Mouse (Mus musculus) G1E (cell line): Measurements from ENCODE around the gene Gm9821.

Source experiments
- CTCF ChIP-seq: IDR thresholded peaks from 2 replicates; pipeline ENCODE4 v1.5.1; 2012; ENCODE audit warnings: low read depth, low read length, inconsistent platforms, mixed read lengths
- GATA1 ChIP-seq: IDR thresholded peaks from 2 replicates; pipeline ENCODE4 v1.6.1; 2012; ENCODE audit warnings: borderline replicate concordance, low read length, inconsistent platforms, mixed read lengths
- GATA2 ChIP-seq: IDR thresholded peaks from 2 replicates; pipeline ENCODE4 v1.6.1; 2012; ENCODE audit warnings: low read depth, low read length, inconsistent platforms, borderline replicate concordance
- POLR2AphosphoS5 ChIP-seq: IDR thresholded peaks from 2 replicates; pipeline ENCODE4 v1.6.1; 2012; ENCODE audit warnings: low read depth, low read length, inconsistent platforms; ENCODE audit not compliant: insufficient replicate concordance
- TAL1 ChIP-seq: conservative IDR thresholded peaks from 2 replicates; pipeline ENCODE4 v1.6.1; 2012; ENCODE audit warnings: low read depth, low read length, inconsistent platforms, mixed read lengths

- TF ChIP-seq GATA1 (no peak), TAL1 (no peak), CTCF (no peak), POLR2AphosphoS5 (no peak), GATA2 (no peak)
Measured at GRCm38 (mm10) chr2:91924726-91925125, 20.8 kb upstream of the Gm9821 start.
